Mouse (Mus musculus): Measurements from ENCODE around the gene Gm28374. TPM values are rescaled to one million over a fixed set of nuclear protein-coding genes. Genes with fewer than 3 reads are reported as not detected.

Gene Gm28374
- polyA plus RNA-seq, 1 experiment from 2014 or later: 1.5 TPM

GRCm38 (mm10) chr19:6116113-6116850 lies 34.2 kb upstream of the Gm28374 start:
- DNase-seq (ENCODE audit: low spot score): no peak
- no peak overlapping the region for H3K27ac ChIP-seq
- H3K36me3 ChIP-seq: peaks cover 45% of the 10 kb centered on the region

GRCm38 (mm10) chr19:6113116-6113515 lies 31.1 kb upstream of the Gm28374 start:
- Histone ChIP-seq H3K36me3 (peaks cover 41% of the 10 kb centered on the region), H3K4me1 (peaks cover 20% of the 10 kb centered on the region), H3K9me3 (no peaks in the 10 kb centered on the region), H3K27ac (no peak overlapping the region), H3K4me3 (no peak overlapping the region), H3K27me3 (ENCODE audit: insufficient read depth, poor library complexity, severe bottlenecking) (no peaks in the 10 kb centered on the region)
- no peak for DNase-seq (ENCODE audit: low spot score)
- 62% methylated on average over 6 of the region's 6 CpGs for WGBS

More at GRCm38 (mm10) chr19:6116113-6116850, 34.2 kb upstream of the Gm28374 start:
- Histone ChIP-seq H3K27me3 (ENCODE audit: insufficient read depth, poor library complexity, severe bottlenecking) (no peaks in the 10 kb centered on the region), H3K4me1 (peaks cover 27% of the 10 kb centered on the region), H3K9me3 (no peaks in the 10 kb centered on the region), H3K4me3 (peak overlapping the region; percentile 92)
- 89% methylated on average over 15 of the region's 15 CpGs for WGBS

DNA sequence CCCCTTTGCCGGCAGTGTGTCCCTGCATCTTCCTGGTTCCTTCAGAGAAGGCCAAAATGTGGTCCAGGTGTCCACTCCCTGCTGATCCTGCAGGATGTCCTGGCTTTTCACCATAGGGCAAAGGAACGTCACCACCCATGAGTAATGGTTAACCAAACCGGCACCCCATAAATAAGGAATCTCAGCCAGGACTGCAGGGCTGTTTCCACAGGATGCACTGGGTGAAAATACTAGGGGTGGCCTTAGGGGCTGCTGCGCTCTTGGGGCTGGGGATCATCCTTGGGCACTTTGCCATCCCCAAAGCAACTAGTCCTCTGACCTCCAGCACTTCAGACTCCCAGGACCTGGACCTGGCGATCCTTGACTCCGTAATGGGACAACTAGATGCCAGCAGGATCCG lies 23.5 kb upstream of the Gm28374 start, which contains the start of gene Naaladl1:
Naaladl1 (plus strand) TSS at position 197 of the 400 bp plus-strand sequence.
- Histone ChIP-seq H3K36me3 (no peaks in the 10 kb centered on the region), H3K4me3 (no peak within 1 kb of the TSS), H3K27me3 (ENCODE audit: insufficient read depth, poor library complexity, severe bottlenecking) (no peaks in the 10 kb centered on the region), H3K27ac (no peak within 1 kb of the TSS), H3K4me1 (peaks cover 17% of the 10 kb centered on the region), H3K9me3 (no peaks in the 10 kb centered on the region)
- 81% methylated on average over 7 of the region's 7 CpGs for WGBS
- no peak for DNase-seq (ENCODE audit: low spot score)

GRCm38 (mm10) chr19:6104476-6104875 lies 22.4 kb upstream of the Gm28374 start:
- Histone ChIP-seq H3K9me3 (no peaks in the 10 kb centered on the region), H3K27ac (no peak overlapping the region), H3K4me1 (peaks cover 17% of the 10 kb centered on the region), H3K4me3 (no peak overlapping the region), H3K36me3 (peaks cover 6% of the 10 kb centered on the region; the same call in 1 of the 2 replicates), H3K27me3 (ENCODE audit: insufficient read depth, poor library complexity, severe bottlenecking) (no peaks in the 10 kb centered on the region)
- WGBS: 54% methylated on average over 4 of the region's 4 CpGs
- no peak for DNase-seq (ENCODE audit: low spot score)

GRCm38 (mm10) chr19:6102169-6102853 lies 20.3 kb upstream of the Gm28374 start:
- no peak overlapping the region for H3K4me3 ChIP-seq
- no peaks in the 10 kb centered on the region for H3K27me3 ChIP-seq (ENCODE audit: insufficient read depth, poor library complexity, severe bottlenecking)
- DNase-seq (ENCODE audit: low spot score): no peak
- H3K4me1 ChIP-seq: peaks cover 17% of the 10 kb centered on the region
- WGBS: 66% methylated on average over 6 of the region's 6 CpGs
- H3K9me3 ChIP-seq: no peaks in the 10 kb centered on the region
- H3K36me3 ChIP-seq: peaks cover 19% of the 10 kb centered on the region
- H3K27ac ChIP-seq: no peak overlapping the region

GRCm38 (mm10) chr19:6101186-6101585 lies 19.1 kb upstream of the Gm28374 start:
- Histone ChIP-seq H3K4me1 (peaks cover 12% of the 10 kb centered on the region), H3K4me3 (no peak overlapping the region), H3K9me3 (no peaks in the 10 kb centered on the region), H3K27ac (no peak overlapping the region), H3K36me3 (peaks cover 19% of the 10 kb centered on the region), H3K27me3 (ENCODE audit: insufficient read depth, poor library complexity, severe bottlenecking) (no peaks in the 10 kb centered on the region)
- WGBS: 70% methylated on average over 6 of the region's 6 CpGs
- no peak for DNase-seq (ENCODE audit: low spot score)

DNA sequence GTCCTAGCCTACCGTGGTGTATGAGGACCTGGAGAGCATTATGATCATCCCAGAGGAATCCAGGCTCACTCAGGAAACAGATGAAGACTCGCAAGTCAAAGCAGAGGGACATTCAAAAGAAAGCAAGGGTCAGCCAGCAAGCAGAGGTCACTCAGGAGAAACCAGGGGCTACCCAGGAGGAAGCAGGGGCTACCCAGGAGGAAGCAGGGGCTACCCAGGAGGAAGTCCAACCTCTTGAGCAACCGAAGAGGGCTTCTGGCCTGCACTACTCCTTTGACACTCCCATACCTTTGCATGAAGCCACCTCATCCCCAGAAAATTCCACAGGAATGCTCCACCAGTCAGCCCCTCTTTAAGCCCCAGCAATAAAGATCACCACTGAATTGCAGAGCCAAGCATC lies 15.8 kb upstream of the Gm28374 start:
- WGBS: 89% methylated on average over 3 of the region's 3 CpGs
- H3K9me3 ChIP-seq: no peaks in the 10 kb centered on the region
- no peak for DNase-seq (ENCODE audit: low spot score)
- no peak overlapping the region for H3K27ac ChIP-seq
- H3K4me1 ChIP-seq: no peaks in the 10 kb centered on the region
- peaks cover 41% of the 10 kb centered on the region for H3K36me3 ChIP-seq
- no peak overlapping the region for H3K4me3 ChIP-seq
- no peaks in the 10 kb centered on the region for H3K27me3 ChIP-seq (ENCODE audit: insufficient read depth, poor library complexity, severe bottlenecking)

DNA sequence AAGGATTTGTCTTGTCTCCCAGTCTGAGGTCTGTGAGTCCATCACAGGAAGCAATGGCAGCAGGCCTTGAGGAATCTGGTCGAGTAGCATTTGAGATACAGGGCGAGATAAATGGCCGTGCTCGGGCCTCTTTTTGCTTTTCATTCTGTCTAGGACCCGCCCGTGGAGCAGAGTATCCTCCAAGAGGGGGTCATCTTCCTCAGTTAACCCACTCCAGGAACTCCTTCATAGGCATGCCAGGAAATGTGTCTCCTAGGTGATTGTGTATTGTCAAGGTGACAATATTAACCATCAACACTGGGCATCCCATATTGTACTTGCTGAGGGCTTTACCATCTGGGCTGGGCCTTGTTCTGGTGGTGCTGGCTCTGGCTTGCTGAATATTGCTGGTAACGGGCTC lies 12.1 kb upstream of the Gm28374 start, which contains the start of gene AC131692.1:
AC131692.1 (plus strand) TSS at position 301 of the 400 bp plus-strand sequence.
- no peak within 1 kb of the TSS for H3K27ac ChIP-seq
- no peak within 1 kb of the TSS for H3K4me3 ChIP-seq
- DNase-seq (ENCODE audit: low spot score): no peak
- H3K9me3 ChIP-seq: no peaks in the 10 kb centered on the region
- H3K4me1 ChIP-seq: no peaks in the 10 kb centered on the region
- H3K36me3 ChIP-seq: peaks cover 66% of the 10 kb centered on the region
- no peaks in the 10 kb centered on the region for H3K27me3 ChIP-seq (ENCODE audit: insufficient read depth, poor library complexity, severe bottlenecking)
- 81% methylated on average over 7 of the region's 7 CpGs for WGBS

DNA sequence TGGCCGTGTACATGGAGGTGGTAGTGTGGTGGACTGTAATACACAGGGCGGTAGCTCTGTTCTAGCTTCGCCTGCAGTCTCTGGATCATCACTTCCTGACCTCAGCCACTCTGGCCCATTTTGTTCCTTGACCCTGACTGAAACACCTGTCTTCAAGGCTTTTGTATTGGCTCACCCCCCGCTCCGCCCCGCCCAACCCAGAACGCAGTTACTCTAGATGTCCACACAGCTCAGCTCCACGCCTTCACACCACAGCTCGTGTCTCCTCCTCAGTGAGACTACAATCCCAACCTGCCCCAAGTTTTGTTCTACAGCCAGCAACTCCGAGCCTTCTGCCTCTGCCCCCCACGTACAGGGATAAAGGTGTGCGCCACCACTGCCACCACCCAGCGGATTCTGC lies 6.8 kb upstream of the Gm28374 start:
- Histone ChIP-seq H3K27ac (no peak overlapping the region), H3K27me3 (ENCODE audit: insufficient read depth, poor library complexity, severe bottlenecking) (no peaks in the 10 kb centered on the region), H3K36me3 (peaks cover 64% of the 10 kb centered on the region), H3K4me3 (no peak overlapping the region), H3K9me3 (no peaks in the 10 kb centered on the region), H3K4me1 (peaks cover 10% of the 10 kb centered on the region)
- DNase-seq (ENCODE audit: low spot score): no peak
- 96% methylated on average over 13 of the region's 13 CpGs for WGBS

DNA sequence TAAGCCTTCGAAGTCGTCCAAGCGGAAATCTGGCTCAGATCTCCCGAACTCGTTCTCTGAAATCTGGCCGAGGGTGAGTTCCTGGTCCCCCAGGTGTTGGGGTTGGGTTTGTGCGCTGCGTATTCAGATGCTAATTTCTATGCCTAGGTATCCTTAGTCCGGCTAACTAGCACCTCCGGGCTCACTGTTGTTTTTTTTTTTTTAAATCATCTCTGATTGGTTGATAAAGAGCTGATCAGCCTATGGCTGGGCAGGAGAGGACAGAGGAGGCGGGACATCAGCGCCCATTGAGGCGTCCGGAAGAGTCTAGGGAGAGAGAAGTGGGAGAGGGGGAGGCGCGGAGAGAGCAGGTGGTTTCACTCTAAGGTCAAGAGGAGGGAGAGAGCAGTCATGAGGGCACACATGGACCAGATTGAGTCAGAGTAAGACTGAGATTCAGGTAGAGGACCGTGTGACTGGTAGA lies 3.4 kb upstream of the Gm28374 start:
- Histone ChIP-seq H3K27me3 (ENCODE audit: insufficient read depth, poor library complexity, severe bottlenecking) (no peaks in the 10 kb centered on the region), H3K27ac (peak overlapping the region; percentile 87), H3K4me3 (peak overlapping the region; percentile 81), H3K9me3 (no peaks in the 10 kb centered on the region), H3K36me3 (peaks cover 64% of the 10 kb centered on the region), H3K4me1 (peaks cover 16% of the 10 kb centered on the region)
- under 1% methylated on average over 17 of the region's 17 CpGs for WGBS
- DNase-seq (ENCODE audit: low spot score): peak; percentile 92

- no peaks in the 10 kb centered on the region for H3K27me3 ChIP-seq (ENCODE audit: insufficient read depth, poor library complexity, severe bottlenecking)
Measured at GRCm38 (mm10) chr19:6084478-6085248, 2.6 kb upstream of the Gm28374 start, which contains the start of the genes Zfpl1 and Cdca5. Zfpl1 (minus strand) TSS chr19:6084956. Cdca5 (plus strand) TSS chr19:6084983.

GRCm38 (mm10) chr19:6079983-6080480 lies 2.0 kb downstream of the Gm28374 start, which contains the start of gene Tmem262:
Tmem262 (plus strand) TSS chr19:6080033.
- Histone ChIP-seq H3K36me3 (peaks cover 38% of the 10 kb centered on the region), H3K27ac (no peak within 1 kb of the TSS), H3K9me3 (no peaks in the 10 kb centered on the region), H3K4me1 (peaks cover 18% of the 10 kb centered on the region), H3K4me3 (no peak within 1 kb of the TSS), H3K27me3 (ENCODE audit: insufficient read depth, poor library complexity, severe bottlenecking) (no peaks in the 10 kb centered on the region)
- DNase-seq (ENCODE audit: low spot score): no peak
- 91% methylated on average over 12 of the region's 12 CpGs for WGBS

More at GRCm38 (mm10) chr19:6084478-6085248, 2.6 kb upstream of the Gm28374 start, which contains the start of the genes Zfpl1 and Cdca5:
- WGBS: under 1% methylated on average over 58 of the region's 58 CpGs
- H3K4me1 ChIP-seq: peaks cover 16% of the 10 kb centered on the region
- H3K36me3 ChIP-seq: peaks cover 64% of the 10 kb centered on the region
- no peaks in the 10 kb centered on the region for H3K9me3 ChIP-seq
- peak; percentile 98 for DNase-seq (ENCODE audit: low spot score)
- H3K27ac ChIP-seq: peak within 1 kb of the TSS; percentile 87
- peak within 1 kb of the TSS; percentile 81 for H3K4me3 ChIP-seq
